ENCODE assay signal across 9 mouse cellular contexts in genomic region chr11:86614056-86614530, GRCm38 (mm10).
DNase-seq lines count a peak whose midpoint lies in the region; ATAC-seq lines count a peak whose summit lies in the region.
"Had no signal": no experiment of that assay in that cellular context is flagged by ENCODE, and none has a peak within 500 bp of the region (broad histone marks: within the 10 kb centered on the region; RNA-seq: fewer than 3 reads in every experiment).

No protein-coding gene starts in this region.

- H3K27me3 ChIP-seq in liver, embryonic 11.5 days (replicated peaks; ENCODE audit: control insufficient read depth, insufficient read depth, low read length): no peaks in the 10 kb centered on the region
- H3K27me3 ChIP-seq in hindbrain, embryonic 14.5 days (ENCODE audit: control insufficient read depth, insufficient read depth, low read length): no peaks in the 10 kb centered on the region

- ATAC-seq in liver, embryonic 11.5 days (replicated peaks; ENCODE audit: low FRiP score): peak; percentile 85
- ATAC-seq in hindbrain, embryonic 14.5 days (ENCODE audit: low FRiP score): no peak

- peak overlapping the region; percentile 82 for H3K27ac ChIP-seq in liver, embryonic 11.5 days (ENCODE audit: low read depth, low read length)
- no peak overlapping the region for H3K27ac ChIP-seq in hindbrain, embryonic 14.5 days

- DNase-seq in layer of hippocampus, adult 9-11 months: peak; percentile 40
- DNase-seq in layer of hippocampus, adult 9-10 months (ENCODE audit: low spot score): no peak
- peak; percentile 86 for DNase-seq in c-Kit-positive CD71-positive TER-119-negative erythroid progenitor cells, embryonic 14.5 days (ENCODE audit: low read depth)
- DNase-seq in liver, embryonic 11.5 days (ENCODE audit: low spot score): no peak
- peak; percentile 30 to 48 for DNase-seq in spleen, postnatal 14 days (ENCODE audit: low spot score in 2 of 2)
- no peak for DNase-seq in hindbrain, embryonic 14.5 days (ENCODE audit: low spot score)
- DNase-seq in kidney, postnatal 36 days: no peak
- no peak for DNase-seq in gastrocnemius, adult 18-20 months (ENCODE audit: low spot score)
- DNase-seq: layer of hippocampus, postnatal 36 days had no signal

- H3K36me3 ChIP-seq in liver, embryonic 11.5 days (ENCODE audit: control insufficient read depth, insufficient read depth, low read length): peaks cover 2% of the 10 kb centered on the region; the same call in 1 of the 2 replicates
- H3K36me3 ChIP-seq in hindbrain, embryonic 14.5 days (replicated peaks; ENCODE audit: control insufficient read depth, insufficient read depth): no peaks in the 10 kb centered on the region

- no peak overlapping the region for H3K9ac ChIP-seq in liver, embryonic 11.5 days (ENCODE audit: low read depth, low read length)
- no peak overlapping the region for H3K9ac ChIP-seq in hindbrain, embryonic 14.5 days

- no peaks in the 10 kb centered on the region for H3K9me3 ChIP-seq in liver, embryonic 11.5 days (ENCODE audit: control insufficient read depth, low read length)
- no peaks in the 10 kb centered on the region for H3K9me3 ChIP-seq in hindbrain, embryonic 14.5 days (ENCODE audit: control insufficient read depth, low read length)

- peak overlapping the region; percentile 28; the same call in 1 of the 2 replicates for H3K4me2 ChIP-seq in liver, embryonic 11.5 days
- no peak overlapping the region for H3K4me2 ChIP-seq in hindbrain, embryonic 14.5 days (replicated peaks)

- 33% methylated on average over 2 of the region's 2 CpGs for WGBS in liver, embryonic 11.5 days
- 79% methylated on average over 2 of the region's 2 CpGs for WGBS in hindbrain, embryonic 14.5 days

- H3K4me1 ChIP-seq in liver, embryonic 11.5 days (replicated peaks; ENCODE audit: control insufficient read depth, insufficient read depth, low read length): peaks cover 6% of the 10 kb centered on the region
- H3K4me1 ChIP-seq in hindbrain, embryonic 14.5 days (replicated peaks; ENCODE audit: control insufficient read depth, insufficient read depth, low read length): no peaks in the 10 kb centered on the region

- no peak overlapping the region for H3K4me3 ChIP-seq in liver, embryonic 11.5 days (ENCODE audit: low read depth, low read length)
- no peak overlapping the region for H3K4me3 ChIP-seq in hindbrain, embryonic 14.5 days (replicated peaks; ENCODE audit: low read length)

Comparison
In these comparisons a context has a peak if more than half of its experiments do, and no peak if none do; other contexts are left out.
1. DNase-seq: peak in layer of hippocampus, adult 9-11 months (single experiment), c-Kit-positive CD71-positive TER-119-negative erythroid progenitor cells, embryonic 14.5 days (single experiment) and spleen, postnatal 14 days (2 of 2); none in layer of hippocampus, adult 9-10 months (single experiment), liver, embryonic 11.5 days (single experiment), hindbrain, embryonic 14.5 days (single experiment), kidney, postnatal 36 days (0 of 2) and gastrocnemius, adult 18-20 months (single experiment).